Mouse (Mus musculus) lung, postnatal 10 days (tissue): ENCODE data around the gene Ly86.

Experiments used
- DNase-seq: peaks from one replicate; pipeline ENCODE4 v3.0.0; 2021

Ly86 gene

DNA sequence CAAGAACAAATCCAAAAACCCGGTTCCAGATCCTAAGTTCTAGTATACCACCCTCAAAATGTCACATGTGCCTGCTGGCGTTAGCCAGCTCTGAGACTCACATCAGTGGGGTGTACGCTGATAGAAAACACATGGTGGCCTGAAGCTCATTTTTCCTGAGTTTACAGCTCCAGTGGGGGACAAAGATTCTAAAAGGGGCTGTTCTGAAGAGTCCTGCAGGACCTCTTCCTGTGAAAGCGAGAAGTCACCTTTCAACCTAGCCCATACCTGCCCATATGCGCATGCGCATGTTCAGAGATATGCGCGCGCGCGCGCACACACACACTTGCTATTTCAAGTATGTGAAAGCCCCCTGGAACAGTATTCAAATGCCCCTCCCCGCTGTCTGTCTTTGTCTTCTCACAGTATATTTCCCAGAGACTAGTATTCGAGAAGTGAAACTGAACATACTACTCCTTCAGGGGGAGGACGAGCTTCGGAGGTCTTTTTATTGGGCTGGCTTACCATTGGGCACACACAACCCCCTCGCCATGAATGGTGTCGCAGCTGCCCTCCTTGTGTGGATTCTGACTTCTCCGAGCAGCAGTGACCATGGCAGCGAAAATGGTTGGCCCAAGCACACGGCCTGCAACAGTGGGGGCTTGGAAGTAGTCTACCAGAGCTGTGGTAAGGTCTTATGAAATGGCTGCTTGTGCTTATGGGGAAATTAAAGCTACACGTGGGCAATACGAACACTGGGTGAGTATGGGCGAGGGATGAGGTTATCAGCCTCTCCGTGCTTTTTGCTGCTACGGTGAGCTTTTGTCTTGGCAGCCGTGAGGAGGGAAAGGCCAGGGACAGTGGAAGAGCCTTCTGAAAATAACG lies at the start of gene Ly86:
Gene Ly86 (plus strand): TSS at position 300 of the 864 bp plus-strand sequence.
- peak; percentile 65 for DNase-seq

DNA sequence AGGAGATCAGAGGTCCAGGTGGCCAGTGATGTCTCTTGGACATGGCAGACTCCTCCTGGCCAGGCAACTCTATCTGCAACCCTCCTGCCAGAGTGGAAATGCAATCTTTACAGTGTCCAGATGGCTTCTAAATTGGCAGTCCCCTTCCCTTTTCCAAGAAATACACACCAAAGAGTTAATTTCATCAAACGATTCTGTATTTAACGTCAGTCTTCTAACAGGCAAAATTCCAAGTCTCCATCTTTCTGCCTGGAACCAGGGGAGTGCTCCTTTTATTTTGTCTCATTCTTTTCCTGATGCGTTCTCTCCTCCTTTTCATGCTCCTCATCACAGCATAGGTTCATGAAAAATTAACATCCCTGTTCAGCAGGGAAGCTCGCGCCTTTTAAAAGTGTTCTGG lies 47.1 kb upstream of the Ly86 start:
- no peak for DNase-seq

DNA sequence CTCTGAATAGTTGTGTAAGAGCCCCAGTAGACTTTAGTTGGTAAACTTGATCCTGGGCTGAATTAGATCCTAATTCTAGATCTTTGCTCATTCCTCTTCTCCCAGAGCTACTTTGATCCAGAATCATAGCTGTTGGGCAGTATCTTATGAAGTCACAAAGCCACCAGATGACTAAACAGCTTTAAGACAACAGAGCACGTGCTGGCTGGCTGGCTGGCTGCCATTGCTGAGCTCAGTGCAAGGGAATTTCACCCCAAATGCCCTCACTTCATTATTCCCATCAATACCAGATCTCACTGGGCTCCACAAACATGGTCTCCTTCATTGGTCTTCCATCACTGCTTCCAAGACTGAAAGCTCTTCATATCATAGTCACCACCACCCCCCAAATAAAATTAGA lies 46.2 kb upstream of the Ly86 start:
- DNase-seq: no peak

DNA sequence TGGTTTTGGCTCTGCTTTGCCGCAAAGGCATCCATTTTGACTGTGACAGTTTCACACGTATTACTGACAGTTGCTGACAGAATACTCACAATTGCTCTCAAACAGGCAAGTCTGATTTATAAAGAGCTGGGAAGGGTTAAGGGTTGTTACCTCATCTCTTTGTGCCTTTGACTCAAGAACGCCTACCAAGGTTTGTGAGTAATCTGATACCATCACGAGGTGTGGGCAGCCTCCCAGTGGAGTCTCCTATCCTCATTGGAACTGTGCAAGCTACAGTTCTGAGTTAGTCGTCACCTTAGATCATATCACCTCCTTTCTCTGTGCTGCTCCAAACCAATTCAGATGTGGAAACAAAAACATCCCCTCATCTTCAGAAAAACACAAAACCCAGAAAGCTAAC lies 42.1 kb upstream of the Ly86 start:
- no peak for DNase-seq

DNA sequence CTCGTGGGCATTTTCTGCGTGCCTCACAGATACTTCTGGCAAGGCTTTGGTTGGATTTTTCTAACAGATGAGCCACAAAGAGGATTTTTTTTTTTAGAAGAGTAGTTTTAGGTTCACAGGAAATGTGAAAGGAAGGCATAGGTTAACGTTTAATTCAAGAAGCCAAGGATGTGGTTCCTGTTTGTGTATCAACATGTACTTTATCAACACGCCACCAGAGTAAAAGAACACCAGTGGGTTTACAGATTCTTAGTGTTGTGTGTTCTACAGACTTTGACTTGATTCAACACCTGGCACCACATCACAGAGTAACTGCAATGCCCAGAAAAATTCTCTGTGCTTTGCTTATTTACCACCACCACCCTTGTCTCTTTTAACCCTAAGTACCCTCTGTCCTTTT lies 37.0 kb upstream of the Ly86 start:
- DNase-seq: no peak

DNA sequence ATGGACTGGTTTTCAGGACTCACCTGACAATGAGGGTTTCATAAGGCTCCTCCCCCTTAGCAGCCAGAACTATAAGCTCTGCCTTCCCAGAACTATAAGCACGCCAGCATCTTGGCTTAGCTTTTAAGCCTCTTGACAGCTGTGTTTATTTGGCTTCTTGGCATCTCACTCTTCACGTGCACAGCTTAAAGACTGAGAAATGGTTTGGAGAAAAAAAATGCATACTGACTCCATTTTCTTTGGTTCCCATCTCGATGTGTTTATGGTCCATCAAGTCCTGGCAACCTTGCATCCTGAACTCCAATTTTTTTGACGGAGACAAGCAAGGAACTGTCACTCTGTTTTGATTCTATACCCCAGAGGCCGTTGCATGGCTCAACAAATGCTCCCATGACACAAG lies 35.7 kb upstream of the Ly86 start:
- DNase-seq: no peak

DNA sequence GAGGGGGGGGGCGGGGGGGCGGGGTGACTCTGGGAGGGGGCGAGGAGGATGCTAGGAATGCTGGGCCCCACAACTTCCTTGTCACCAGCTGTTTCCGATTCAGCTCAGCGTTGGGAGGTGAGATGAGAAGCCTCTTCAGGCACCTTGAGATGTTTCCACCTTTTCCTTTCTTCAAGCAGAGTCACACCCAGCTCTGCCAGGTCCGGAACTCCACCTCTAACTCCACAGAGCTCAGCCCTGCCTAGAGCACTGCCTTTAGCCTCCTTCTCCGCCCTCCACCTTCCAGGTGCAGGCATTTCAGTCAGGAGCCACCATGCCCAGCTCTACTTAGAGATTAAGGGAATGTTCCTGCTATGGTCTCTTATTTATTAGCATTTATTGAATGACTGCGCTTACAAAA lies 34.7 kb upstream of the Ly86 start:
- DNase-seq: peak; percentile 16

- peak; percentile 12 for DNase-seq
Observed at GRCm38 (mm10) chr13:37311555-37312221, 33.3 kb upstream of the Ly86 start.

DNA sequence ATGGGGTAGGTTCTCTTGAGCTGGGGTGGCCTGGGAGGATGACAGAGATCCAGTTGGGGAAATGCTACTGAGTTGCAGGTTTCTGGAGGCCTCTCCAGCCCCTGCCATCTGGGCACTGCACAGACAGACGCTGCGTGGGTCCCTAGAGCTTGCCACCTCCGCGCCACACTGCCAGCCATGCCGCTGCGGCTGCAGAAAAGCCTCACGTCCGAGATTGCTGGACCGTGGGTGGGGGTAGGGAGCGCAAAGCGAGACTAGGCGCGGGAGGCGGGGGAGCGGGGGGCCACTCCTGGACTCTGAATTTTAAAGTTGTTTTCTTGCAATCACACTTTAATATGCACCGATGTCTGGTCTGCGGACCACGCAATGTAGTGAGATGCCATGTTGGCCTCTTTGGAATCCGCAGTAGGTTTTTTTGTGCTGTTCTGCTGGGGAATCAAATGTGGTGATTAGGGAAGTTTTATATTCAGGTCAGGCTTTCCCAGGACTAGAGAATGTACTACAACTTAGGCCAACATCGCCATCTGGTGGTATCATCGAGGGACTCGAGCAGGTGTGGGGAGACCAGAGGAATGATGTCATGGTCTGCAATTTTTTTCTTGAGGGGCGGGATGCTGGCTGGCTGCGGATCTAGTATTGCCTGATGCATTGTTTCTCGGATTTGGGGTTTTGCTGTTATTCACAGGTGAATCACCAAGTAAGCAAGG lies 32.6 kb upstream of the Ly86 start:
- peak; percentile 96 for DNase-seq

DNA sequence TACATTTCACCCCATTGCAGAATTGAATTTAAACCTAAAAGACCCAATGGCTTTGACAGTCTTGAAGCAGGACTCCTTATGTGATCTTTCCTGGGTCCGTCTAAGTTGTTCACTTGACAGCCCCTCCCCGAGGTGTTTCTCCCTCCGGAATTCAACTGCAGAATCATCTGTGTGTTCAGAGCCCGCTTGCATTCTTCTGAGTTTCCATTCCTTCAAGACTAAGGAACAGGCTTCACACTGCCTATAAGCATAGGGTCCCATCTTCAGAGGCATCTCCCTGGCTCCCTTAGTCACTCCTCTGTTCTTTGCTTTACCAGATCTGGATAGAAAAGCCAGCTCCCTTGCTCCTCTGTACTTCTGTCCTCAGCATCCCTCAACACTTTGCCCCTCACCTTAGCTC lies 32.1 kb upstream of the Ly86 start:
- DNase-seq: no peak

GRCm38 (mm10) chr13:37325504-37325903 lies 19.5 kb upstream of the Ly86 start:
- peak; percentile 74 for DNase-seq

DNA sequence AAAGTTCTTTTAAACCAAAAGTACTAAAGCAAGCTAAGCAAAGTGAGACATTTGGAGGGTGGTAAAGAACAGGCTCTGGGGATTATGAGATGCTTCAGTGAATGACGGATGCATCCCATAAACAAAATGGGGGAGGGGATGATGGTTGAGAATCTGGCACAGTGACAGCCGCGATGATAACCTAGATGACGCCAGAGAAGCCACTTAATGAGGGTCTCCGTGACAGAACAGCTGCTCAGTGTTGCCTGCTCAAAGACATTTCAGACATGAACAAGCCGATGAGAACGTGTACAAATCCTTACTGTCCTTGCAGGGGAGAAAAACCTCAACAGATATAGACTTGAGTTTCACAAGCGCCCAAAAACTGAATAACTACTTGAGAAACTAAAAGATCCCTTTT lies 15.3 kb upstream of the Ly86 start:
- no peak for DNase-seq

GRCm38 (mm10) chr13:37330971-37331370 lies 14.0 kb upstream of the Ly86 start:
- no peak for DNase-seq

- DNase-seq: peak; percentile 69
Observed at GRCm38 (mm10) chr13:37332779-37333543, 12.0 kb upstream of the Ly86 start.

- no peak for DNase-seq
Observed at GRCm38 (mm10) chr13:37333544-37333870, 11.5 kb upstream of the Ly86 start.

- DNase-seq: peak; percentile 18
Observed at GRCm38 (mm10) chr13:37337269-37337668, 7.7 kb upstream of the Ly86 start.

DNA sequence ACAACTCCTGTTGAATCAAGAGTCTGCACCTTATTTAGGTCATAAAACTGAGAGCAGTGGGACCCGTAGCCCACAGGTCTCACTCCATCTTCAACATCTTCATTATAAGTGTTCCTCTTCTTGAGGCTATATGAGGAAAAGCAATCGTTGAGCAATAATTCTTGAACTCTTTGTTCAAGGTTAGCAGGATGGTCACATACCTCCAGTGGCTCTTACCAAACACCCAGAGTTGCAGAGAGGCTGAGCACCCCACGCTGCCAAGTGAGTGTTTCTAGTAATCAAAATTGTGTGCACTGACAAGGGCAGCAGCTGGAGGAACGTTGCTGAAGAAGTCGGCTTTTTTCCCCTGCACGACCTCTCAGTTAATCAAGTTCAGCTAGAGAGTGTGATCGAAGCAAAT lies 7.1 kb upstream of the Ly86 start:
- peak; percentile 64 for DNase-seq

GRCm38 (mm10) chr13:37342804-37343203 lies 2.2 kb upstream of the Ly86 start:
- no peak for DNase-seq

DNA sequence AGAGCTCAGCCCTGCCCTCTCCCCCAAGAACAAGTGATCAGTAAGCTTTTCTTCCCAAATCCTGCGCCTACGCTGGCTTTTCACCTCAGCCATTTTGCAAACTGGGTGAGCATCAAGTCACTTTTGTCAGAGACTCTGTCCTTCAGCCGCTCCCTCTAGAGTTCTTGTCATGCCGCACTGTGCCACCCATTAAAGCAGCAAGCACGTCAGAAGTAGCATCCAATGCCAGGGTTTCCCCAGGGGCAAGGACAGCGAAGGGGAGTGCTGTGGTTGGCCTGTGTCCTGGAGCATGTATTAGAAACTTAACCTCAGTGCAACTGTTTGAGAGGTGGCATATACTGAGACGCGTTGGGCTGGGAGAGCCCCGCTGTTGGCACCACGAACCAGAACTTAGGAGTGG lies 815 bp downstream of the Ly86 start:
- no peak for DNase-seq

DNA sequence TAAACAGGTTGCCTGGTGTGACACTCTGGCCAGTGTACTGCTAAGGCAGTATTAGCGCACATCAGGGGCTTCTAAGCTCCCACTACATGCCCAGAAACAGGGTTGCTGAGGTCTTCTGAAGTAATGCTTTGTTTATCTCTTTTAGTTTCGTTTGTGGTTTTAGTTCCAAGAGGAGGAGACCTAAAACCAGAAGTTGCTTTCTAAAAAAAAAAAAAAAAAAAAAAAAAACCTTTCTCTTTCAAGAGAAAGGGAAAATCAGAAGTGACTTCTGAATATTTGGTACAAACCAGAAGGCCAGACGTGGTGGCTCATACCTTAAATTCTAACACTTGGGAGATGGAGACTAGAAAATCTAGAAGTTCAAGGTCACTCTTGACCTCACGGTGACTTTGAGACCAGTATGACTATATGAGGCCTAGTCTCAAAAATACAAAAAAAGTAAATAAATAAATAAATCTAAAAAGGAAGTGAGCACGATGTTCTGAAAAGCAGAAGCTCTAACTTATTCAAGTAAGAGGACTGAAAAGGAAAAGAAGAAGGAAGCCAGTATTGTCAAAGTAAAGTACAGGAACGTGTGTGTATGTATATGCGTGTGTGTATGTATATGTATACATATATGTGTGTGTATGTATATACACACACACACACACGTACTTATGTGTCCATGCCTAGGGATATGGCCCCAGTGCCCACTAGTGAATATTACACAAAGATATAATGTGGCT lies 3.0 kb downstream of the Ly86 start:
- DNase-seq: no peak

DNA sequence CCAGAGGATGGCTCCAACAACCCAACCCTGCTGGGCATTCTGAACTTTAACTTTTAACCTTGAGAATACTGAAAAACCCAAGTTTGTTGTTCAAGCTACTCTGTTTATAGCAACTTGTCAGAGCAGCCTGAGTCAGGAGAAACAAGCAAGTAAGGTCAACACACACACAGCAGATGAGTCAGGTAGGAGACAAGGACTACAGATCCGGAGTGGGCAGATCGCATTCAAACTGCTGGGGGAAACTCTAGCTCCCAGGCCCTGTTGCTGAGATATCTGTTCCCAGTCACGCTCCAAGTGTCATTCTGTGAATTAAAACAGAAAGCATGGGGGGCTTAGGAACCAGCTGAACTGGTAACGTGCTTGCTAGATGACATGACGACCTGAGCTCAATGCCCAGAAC lies 4.0 kb downstream of the Ly86 start:
- DNase-seq: no peak

DNA sequence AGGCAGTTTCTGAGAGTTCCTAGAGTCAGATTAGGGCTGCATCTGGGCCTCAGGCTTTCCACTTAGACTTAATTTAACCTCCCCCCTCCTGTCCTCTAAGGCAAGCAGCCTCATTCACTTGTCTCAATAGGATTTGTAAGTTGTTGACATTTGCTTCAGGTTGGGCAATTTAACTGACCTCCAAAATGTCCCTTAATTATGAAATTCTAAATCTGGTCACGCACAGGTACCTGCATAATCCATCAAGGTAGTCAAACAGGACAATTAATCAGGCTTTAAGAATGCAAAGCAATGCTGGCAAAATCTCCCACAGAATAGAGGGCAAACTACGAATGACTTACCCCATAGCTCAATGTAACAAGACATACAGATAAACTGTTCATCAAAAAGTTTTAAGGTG lies 8.0 kb downstream of the Ly86 start:
- no peak for DNase-seq

DNA sequence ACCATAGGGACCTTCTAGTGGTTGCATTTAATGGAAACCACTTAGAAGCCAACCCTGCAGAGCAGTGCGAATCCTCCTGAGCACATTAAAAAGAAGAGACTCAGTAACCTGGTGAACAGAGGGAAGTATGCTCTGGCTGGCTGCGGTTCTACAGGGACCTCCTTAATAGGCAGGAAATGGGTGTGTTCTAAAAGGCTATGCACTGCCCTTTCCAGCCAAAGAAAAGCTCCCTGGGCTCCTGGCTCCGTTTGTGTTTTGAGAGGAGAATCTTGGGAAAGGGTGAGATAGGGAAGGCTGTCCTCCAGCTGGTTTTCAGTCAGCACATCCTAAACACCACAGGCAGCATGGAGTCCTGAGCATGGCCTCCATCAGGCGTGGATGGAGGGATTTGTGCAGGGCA lies 8.9 kb downstream of the Ly86 start:
- peak; percentile 19 for DNase-seq
